Mouse (Mus musculus) lung, embryonic 16.5 days (tissue): ENCODE results near the gene Fbln7. TPM values are rescaled to one million over a fixed set of nuclear protein-coding genes. Genes with fewer than 3 reads are reported as not detected.

Experiments
- ATAC-seq: fragments of 200-750 bp; cut with Nextera tagmentation; 2 replicates; pipeline ENCODE4 v1.8.0; 2017; ENCODE audit warnings: low read depth, mild to moderate bottlenecking, moderate library complexity
- H3K27ac ChIP-seq: fragments of 300-500 bp; sonication (generic); 2 replicates; pipeline ENCODE4 v1.5.1; 2014; ENCODE audit warnings: mild to moderate bottlenecking, control low read depth, low read length
- H3K27me3 ChIP-seq: fragments of 300-500 bp; sonication (generic); 2 replicates; pipeline ENCODE4 v1.6.1; 2014; ENCODE audit warnings: low read depth, low read length, mixed read lengths; ENCODE audit not compliant: control insufficient read depth, insufficient read depth
- H3K36me3 ChIP-seq: fragments of 300-500 bp; sonication (generic); 2 replicates; pipeline ENCODE4 v1.6.1; 2014; ENCODE audit warnings: low read length; ENCODE audit not compliant: control insufficient read depth, insufficient read depth
- H3K4me1 ChIP-seq: fragments of 300-500 bp; sonication (generic); replicated peaks from 2 replicates; pipeline ENCODE4 v1.6.1; 2014; ENCODE audit warnings: low read length, mixed read lengths; ENCODE audit not compliant: control insufficient read depth, insufficient read depth
- H3K4me2 ChIP-seq: fragments of 300-500 bp; sonication (generic); 2 replicates; pipeline ENCODE4 v1.6.1; 2014; ENCODE audit warnings: low read depth, low read length, control low read depth
- H3K4me3 ChIP-seq: fragments of 300-500 bp; sonication (generic); 2 replicates; pipeline ENCODE4 v1.5.1; 2014; ENCODE audit warnings: mild to moderate bottlenecking, low read length, control low read depth
- H3K9ac ChIP-seq: fragments of 300-500 bp; sonication (generic); 2 replicates; pipeline ENCODE4 v1.6.1; 2014; ENCODE audit warnings: low read length, control low read depth
- H3K9me3 ChIP-seq: fragments of 300-500 bp; sonication (generic); 2 replicates; pipeline ENCODE4 v1.6.1; 2016; ENCODE audit warnings: low read length; ENCODE audit not compliant: control insufficient read depth
- WGBS: fragments of 180-500 bp; shearing (Covaris S2); extraction: QIAGEN DNeasy Blood & Tissue Kit; methylation state at CpG from one replicate; pipeline ENCODE4 v1.1.7; 2014; 5-methylcytosine and 5-hydroxymethylcytosine counted together
- polyA plus RNA-seq: library from polyadenylated mRNA; unstranded; fragments of >200 nt; fragmentation: Nextera tagmentation; extraction: Ambion mirVana; gene quantifications from 2 replicates; pipeline ENCODE4 v1.2.1, GENCODE M21; 2015

Fbln7 gene
- polyA plus RNA-seq, 1 experiment from 2014 or later = 8.0 TPM

DNA sequence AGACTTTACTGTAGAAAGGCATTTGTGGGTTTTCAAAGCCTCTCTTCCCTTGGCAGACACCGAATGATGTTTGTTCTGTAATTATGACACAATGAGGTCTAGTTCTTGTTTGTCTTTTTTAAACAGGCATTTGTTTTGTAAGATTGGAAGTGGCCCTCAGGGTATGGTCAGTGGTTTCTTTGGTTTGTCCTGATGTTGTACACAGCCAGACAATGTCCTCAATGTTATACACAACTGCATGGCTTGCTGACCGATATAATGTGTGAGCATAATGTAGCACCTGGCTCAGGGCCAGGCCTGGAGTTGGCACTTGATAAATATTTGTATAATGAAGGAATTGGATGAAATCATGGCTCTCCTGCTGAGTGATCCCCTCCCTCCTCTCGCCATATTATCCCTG, 2.9 kb upstream of the Fbln7 start:
- no peak overlapping the region for H3K27ac ChIP-seq
- no peaks in the 10 kb centered on the region for H3K36me3 ChIP-seq
- H3K9me3 ChIP-seq = no peaks in the 10 kb centered on the region
- H3K4me1 ChIP-seq = peaks cover 9% of the 10 kb centered on the region
- peak; percentile 25; the same call in 1 of the 2 replicates for ATAC-seq
- no peak overlapping the region for H3K9ac ChIP-seq
- H3K4me2 ChIP-seq = no peak overlapping the region
- 23% methylated on average over 3 of the region's 3 CpGs for WGBS
- peaks cover 3% of the 10 kb centered on the region; the same call in 1 of the 2 replicates for H3K27me3 ChIP-seq
- no peak overlapping the region for H3K4me3 ChIP-seq

DNA sequence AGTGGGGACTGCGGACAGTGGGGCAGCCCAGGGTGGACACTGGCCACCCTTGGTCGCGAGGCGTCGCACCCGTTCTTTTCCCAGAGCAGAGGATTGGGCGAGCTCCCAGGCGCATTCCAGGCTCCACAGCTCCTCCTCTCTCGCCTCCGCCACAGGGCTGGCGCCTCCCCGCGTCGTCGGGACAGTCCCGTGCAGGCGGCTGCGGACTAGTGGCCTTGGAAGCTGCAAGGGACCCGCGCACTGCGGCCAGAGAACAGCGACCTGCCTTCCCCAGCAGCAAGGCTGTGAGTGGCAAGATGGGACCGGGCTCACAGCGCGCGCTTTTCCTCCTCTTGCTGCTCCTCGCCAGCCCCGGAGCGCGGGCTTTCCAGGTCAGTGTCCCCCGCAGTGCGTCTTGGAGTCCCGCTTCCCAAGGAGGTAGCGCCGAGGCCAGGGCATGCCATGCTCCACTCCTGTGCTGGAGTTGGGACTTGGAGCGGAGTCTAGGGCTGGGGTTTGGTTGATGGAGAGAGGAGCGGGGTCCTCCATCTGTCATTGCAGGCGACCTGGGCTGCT, 1.1 kb downstream of the Fbln7 start:
- Histone ChIP-seq H3K27me3 (peaks cover 3% of the 10 kb centered on the region; the same call in 1 of the 2 replicates), H3K4me2 (peak overlapping the region; percentile 94), H3K36me3 (no peaks in the 10 kb centered on the region), H3K9me3 (no peaks in the 10 kb centered on the region), H3K4me1 (peaks cover 9% of the 10 kb centered on the region), H3K4me3 (peak overlapping the region; percentile 58), H3K9ac (peak overlapping the region; percentile 69), H3K27ac (no peak overlapping the region)
- ATAC-seq = peak; percentile 95
- WGBS = under 1% methylated on average over 34 of the region's 38 CpGs

GRCm38 (mm10) chr2:128865061-128865460, 2.3 kb downstream of the Fbln7 start:
- H3K9me3 ChIP-seq = no peaks in the 10 kb centered on the region
- no peaks in the 10 kb centered on the region for H3K36me3 ChIP-seq
- H3K9ac ChIP-seq = no peak overlapping the region
- no peak overlapping the region for H3K4me2 ChIP-seq
- WGBS = 52% methylated on average over 3 of the region's 3 CpGs
- H3K4me1 ChIP-seq = peaks cover 5% of the 10 kb centered on the region
- no peak for ATAC-seq
- no peak overlapping the region for H3K4me3 ChIP-seq
- H3K27ac ChIP-seq = no peak overlapping the region
- H3K27me3 ChIP-seq = peaks cover 3% of the 10 kb centered on the region; the same call in 1 of the 2 replicates

DNA sequence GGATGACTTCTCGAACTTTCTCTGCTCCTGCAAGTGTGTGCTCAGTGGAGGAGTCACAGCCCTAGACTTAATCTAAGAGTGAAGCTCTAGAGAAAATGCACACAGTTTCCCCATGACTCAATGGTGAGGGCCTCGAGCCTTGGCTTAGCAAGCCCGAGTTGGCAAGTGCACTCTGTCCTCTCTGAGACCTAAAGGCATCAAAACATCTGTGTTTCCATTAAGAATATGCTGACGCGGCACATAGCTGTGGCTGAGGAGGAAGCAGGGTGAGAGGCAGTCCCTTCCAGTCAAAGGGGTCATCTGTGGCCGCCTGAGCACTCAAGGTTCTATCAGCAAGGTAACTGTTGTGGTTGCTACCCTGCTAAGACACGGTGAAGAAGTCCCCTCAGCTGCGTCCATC, 8.9 kb downstream of the Fbln7 start:
- no peaks in the 10 kb centered on the region for H3K4me1 ChIP-seq
- no peak overlapping the region for H3K9ac ChIP-seq
- WGBS = 56% methylated on average over 8 of the region's 8 CpGs
- no peaks in the 10 kb centered on the region for H3K27me3 ChIP-seq
- no peak overlapping the region for H3K27ac ChIP-seq
- H3K9me3 ChIP-seq = no peaks in the 10 kb centered on the region
- H3K4me2 ChIP-seq = no peak overlapping the region
- H3K36me3 ChIP-seq = no peaks in the 10 kb centered on the region
- no peak for ATAC-seq
- no peak overlapping the region for H3K4me3 ChIP-seq

GRCm38 (mm10) chr2:128872256-128872655, 9.5 kb downstream of the Fbln7 start:
- no peaks in the 10 kb centered on the region for H3K9me3 ChIP-seq
- H3K36me3 ChIP-seq = no peaks in the 10 kb centered on the region
- H3K4me2 ChIP-seq = no peak overlapping the region
- H3K9ac ChIP-seq = no peak overlapping the region
- H3K27ac ChIP-seq = no peak overlapping the region
- no peak overlapping the region for H3K4me3 ChIP-seq
- H3K4me1 ChIP-seq = no peaks in the 10 kb centered on the region
- WGBS = 90% methylated on average over 9 of the region's 9 CpGs
- no peaks in the 10 kb centered on the region for H3K27me3 ChIP-seq
- ATAC-seq = no peak

DNA sequence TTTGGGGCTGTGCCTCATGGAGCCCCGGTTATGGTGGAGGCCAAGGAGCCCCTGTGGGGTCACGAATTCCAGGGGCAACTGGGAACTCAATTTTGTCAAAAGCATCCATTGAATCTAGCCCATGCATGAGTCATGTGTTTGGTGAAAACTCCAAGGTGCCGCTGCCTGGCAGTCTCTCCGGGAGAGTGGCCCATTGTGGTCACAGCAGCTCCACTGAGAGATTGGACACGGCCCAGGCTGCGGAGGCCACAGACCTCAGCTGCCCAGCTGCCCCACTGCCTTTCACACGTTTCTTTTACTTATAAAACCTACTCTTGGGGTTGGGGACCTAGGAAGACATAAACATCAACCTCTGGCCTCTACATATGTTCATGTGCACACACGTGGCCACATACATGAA, 12.7 kb downstream of the Fbln7 start:
- Histone ChIP-seq H3K27ac (no peak overlapping the region), H3K9me3 (no peaks in the 10 kb centered on the region), H3K4me3 (no peak overlapping the region), H3K27me3 (no peaks in the 10 kb centered on the region), H3K4me2 (no peak overlapping the region), H3K4me1 (no peaks in the 10 kb centered on the region), H3K36me3 (no peaks in the 10 kb centered on the region), H3K9ac (no peak overlapping the region)
- WGBS = 74% methylated on average over 8 of the region's 8 CpGs
- no peak for ATAC-seq

- H3K27me3 ChIP-seq = no peaks in the 10 kb centered on the region
- ATAC-seq = no peak
- no peak overlapping the region for H3K27ac ChIP-seq
- no peaks in the 10 kb centered on the region for H3K9me3 ChIP-seq
- no peaks in the 10 kb centered on the region for H3K4me1 ChIP-seq
- no peak overlapping the region for H3K4me2 ChIP-seq
- H3K36me3 ChIP-seq = no peaks in the 10 kb centered on the region
- H3K9ac ChIP-seq = no peak overlapping the region
- WGBS = 49% methylated on average over 4 of the region's 4 CpGs
- H3K4me3 ChIP-seq = no peak overlapping the region
Measured at GRCm38 (mm10) chr2:128881236-128881635, 18.5 kb downstream of the Fbln7 start.

- Histone ChIP-seq H3K36me3 (no peaks in the 10 kb centered on the region), H3K4me1 (no peaks in the 10 kb centered on the region), H3K27me3 (no peaks in the 10 kb centered on the region), H3K9me3 (no peaks in the 10 kb centered on the region), H3K9ac (no peak overlapping the region), H3K4me3 (no peak overlapping the region), H3K4me2 (no peak overlapping the region), H3K27ac (no peak overlapping the region)
- ATAC-seq = no peak
- 72% methylated on average over 8 of the region's 8 CpGs for WGBS
Measured at GRCm38 (mm10) chr2:128885225-128885811, 22.5 kb downstream of the Fbln7 start.

DNA sequence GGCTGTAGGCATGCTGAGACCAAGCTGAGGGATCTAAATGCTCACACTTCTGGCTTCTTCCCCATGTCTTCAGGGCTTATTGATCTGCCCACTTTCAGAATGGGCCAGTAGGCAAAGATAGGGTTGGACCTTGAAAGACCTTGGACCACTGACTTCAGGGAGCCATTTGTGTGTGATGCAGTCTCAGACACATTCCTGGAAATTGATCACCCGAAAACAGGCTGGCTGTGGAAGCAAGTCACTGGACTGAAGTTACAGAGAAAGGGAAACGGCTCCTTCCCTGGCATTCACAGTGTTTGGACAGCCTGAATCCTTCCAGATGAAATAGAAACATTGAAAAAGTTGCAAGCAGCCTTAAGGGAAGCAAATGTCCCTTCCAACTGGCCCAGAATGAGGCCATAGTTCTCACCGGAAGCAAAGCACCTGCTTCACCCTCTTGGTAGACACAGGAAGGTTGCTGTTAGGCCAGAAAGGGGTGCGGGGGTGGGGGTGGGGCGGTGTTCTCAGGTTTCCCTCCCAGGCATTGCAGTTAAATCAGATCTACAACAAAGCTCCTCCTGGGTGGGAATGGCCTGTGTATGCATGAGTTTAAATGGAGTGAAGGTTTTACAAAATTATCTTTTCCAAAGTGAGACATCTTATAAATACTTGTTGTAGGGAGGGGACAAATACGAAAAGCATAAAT, 25.2 kb downstream of the Fbln7 start:
- ATAC-seq = no peak
- H3K4me1 ChIP-seq = no peaks in the 10 kb centered on the region; the same call in 1 of the 2 replicates
- H3K4me2 ChIP-seq = no peak overlapping the region
- peaks cover 5% of the 10 kb centered on the region; the same call in 1 of the 2 replicates for H3K9me3 ChIP-seq
- no peak overlapping the region for H3K4me3 ChIP-seq
- no peak overlapping the region for H3K27ac ChIP-seq
- H3K9ac ChIP-seq = no peak overlapping the region
- no peaks in the 10 kb centered on the region for H3K36me3 ChIP-seq
- 43% methylated on average over 6 of the region's 6 CpGs for WGBS
- no peaks in the 10 kb centered on the region for H3K27me3 ChIP-seq
